Mouse (Mus musculus) midbrain, embryonic 10.5 days (tissue): ENCODE data around the gene Pcbp1. TPM values are rescaled to one million over a fixed set of nuclear protein-coding genes. Genes with fewer than 3 reads are reported as not detected.
A peak's percentile ranks its signal among the peaks of the same experiment; 100 is the strongest.

Experiments used
- DNase-seq: peaks from one replicate; pipeline ENCODE4 v3.0.0-alpha.2; 2017; ENCODE audit warnings: low spot score
- H3K27ac ChIP-seq: fragments of 300-500 bp; sonication (generic); replicated peaks from 2 replicates; pipeline ENCODE4 v1.5.1; 2016; ENCODE audit warnings: mild to moderate bottlenecking
- H3K27me3 ChIP-seq: fragments of 300-500 bp; sonication (generic); 2 replicates; pipeline ENCODE4 v1.6.1; 2016; ENCODE audit warnings: low read depth, mild to moderate bottlenecking; ENCODE audit not compliant: poor library complexity, severe bottlenecking
- H3K36me3 ChIP-seq: fragments of 300-500 bp; sonication (generic); 2 replicates; pipeline ENCODE4 v1.6.1; 2016; ENCODE audit warnings: mild to moderate bottlenecking, moderate library complexity
- H3K4me1 ChIP-seq: fragments of 300-500 bp; sonication (generic); 2 replicates; pipeline ENCODE4 v1.6.1; 2016
- H3K4me3 ChIP-seq: fragments of 300-500 bp; sonication (generic); 2 replicates; pipeline ENCODE4 v1.5.1; 2016; ENCODE audit warnings: mild to moderate bottlenecking, moderate library complexity
- H3K9me3 ChIP-seq: fragments of 300-500 bp; sonication (generic); replicated peaks from 2 replicates; pipeline ENCODE4 v1.6.1; 2016; ENCODE audit warnings: mild to moderate bottlenecking
- WGBS: fragments of 180-500 bp; shearing (Covaris S2); methylation state at CpG from one replicate; pipeline ENCODE4 v1.1.7; 2016; 5-methylcytosine and 5-hydroxymethylcytosine counted together
- microRNA-seq: library from miRNA; unstranded; fragments of <30 nt; microRNA quantifications from one replicate; pipeline ENCODE4, GENCODE M21; 2017
- polyA plus RNA-seq: library from polyadenylated mRNA; unstranded; fragments of >200 nt; fragmentation: Nextera tagmentation; extraction: Ambion mirVana; gene quantifications from 2 replicates; pipeline ENCODE4 v1.2.1, GENCODE M21; 2016

Gene Pcbp1
- polyA plus RNA-seq, 1 experiment from 2014 or later, result 321 TPM

DNA sequence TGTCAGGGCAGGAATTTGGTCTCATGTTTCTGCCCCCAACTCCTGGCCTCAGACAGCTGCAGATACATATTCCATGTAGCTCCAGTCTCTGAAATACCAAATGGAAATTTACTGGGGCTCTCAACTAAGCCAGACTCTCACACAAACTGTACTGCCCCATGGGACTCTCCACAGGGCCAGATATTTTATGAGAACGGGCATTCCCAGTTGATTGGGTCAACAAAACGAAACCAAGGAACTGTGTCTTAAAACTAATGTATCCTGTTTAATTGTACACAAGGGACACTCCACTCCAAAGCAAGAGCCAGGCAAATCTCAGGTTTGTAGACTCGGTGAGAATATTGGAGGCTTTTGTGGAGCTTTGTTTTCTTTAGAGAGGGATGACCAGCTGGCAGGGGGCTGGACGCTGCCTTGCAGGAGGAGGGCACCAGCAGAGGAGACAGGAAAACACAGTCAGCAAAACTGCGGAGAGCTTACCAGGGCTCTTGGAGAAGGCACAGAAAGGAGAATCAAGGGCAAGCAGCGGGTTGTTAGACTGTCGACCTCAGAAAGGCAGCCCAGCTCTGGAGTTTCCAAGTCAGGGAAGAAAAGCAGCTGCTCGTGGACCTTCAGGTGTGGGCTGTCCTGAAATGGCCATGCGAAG is 45.8 kb downstream of the Pcbp1 start:
- DNase-seq, result peak; percentile 22
- whole genome bisulfite sequencing, result 47% methylated on average over 9 of the region's 9 CpGs
- H3K36me3 ChIP-seq, result no peaks in the 10 kb centered on the region
- no peak overlapping the region for H3K4me3 ChIP-seq
- H3K27me3 ChIP-seq, result no peaks in the 10 kb centered on the region
- peaks cover 9% of the 10 kb centered on the region for H3K4me1 ChIP-seq
- H3K27ac ChIP-seq, result peak overlapping the region; percentile 33; the same call in 1 of the 2 replicates
- H3K9me3 ChIP-seq, result no peaks in the 10 kb centered on the region

DNA sequence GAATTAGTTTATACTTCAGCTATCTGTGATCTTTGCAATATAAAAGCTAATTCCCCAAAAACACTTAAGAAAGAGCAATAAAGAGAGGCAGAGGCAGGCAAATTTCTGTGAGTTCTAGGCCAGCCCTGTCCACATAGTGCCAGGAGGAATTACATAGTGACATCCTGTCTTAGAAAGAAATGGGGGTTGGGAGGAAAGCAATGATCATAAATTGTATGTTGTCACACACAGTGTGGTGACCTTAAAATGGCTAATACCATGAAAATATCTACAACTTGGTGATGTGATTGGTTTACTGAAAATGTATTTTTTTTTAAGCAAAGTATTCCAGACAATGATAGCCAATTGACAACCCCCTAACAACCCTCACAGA is 46.3 kb downstream of the Pcbp1 start:
- H3K27ac ChIP-seq, result no peak overlapping the region
- no peaks in the 10 kb centered on the region for H3K9me3 ChIP-seq
- H3K27me3 ChIP-seq, result no peaks in the 10 kb centered on the region
- peaks cover 9% of the 10 kb centered on the region for H3K4me1 ChIP-seq
- no peak overlapping the region for H3K4me3 ChIP-seq
- H3K36me3 ChIP-seq, result no peaks in the 10 kb centered on the region
- no peak for DNase-seq

DNA sequence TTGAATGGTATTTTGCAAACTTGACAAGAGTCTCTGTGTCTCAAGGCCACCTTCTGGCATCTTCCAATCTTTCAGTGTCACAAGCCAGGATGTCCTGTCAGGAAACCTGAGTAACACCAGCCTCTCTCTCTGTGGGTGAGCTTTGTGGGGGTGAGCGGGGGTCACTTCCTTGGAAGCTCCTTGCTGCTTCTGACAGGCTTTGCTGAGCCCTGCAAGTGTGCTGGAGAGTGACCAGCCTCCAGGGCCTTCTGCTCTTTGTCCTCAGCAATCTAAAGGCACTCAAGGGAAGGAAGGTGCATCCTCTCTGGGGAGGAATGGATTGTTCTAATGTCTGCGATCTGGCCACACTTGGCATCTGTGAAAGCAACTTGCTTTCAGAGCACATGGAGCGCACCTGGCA is 46.8 kb downstream of the Pcbp1 start:
- H3K36me3 ChIP-seq, result no peaks in the 10 kb centered on the region
- H3K4me1 ChIP-seq, result peaks cover 9% of the 10 kb centered on the region
- WGBS, result 69% methylated on average over 3 of the region's 3 CpGs
- H3K9me3 ChIP-seq, result no peaks in the 10 kb centered on the region
- no peaks in the 10 kb centered on the region for H3K27me3 ChIP-seq
- H3K4me3 ChIP-seq, result no peak overlapping the region
- DNase-seq, result no peak
- no peak overlapping the region for H3K27ac ChIP-seq

DNA sequence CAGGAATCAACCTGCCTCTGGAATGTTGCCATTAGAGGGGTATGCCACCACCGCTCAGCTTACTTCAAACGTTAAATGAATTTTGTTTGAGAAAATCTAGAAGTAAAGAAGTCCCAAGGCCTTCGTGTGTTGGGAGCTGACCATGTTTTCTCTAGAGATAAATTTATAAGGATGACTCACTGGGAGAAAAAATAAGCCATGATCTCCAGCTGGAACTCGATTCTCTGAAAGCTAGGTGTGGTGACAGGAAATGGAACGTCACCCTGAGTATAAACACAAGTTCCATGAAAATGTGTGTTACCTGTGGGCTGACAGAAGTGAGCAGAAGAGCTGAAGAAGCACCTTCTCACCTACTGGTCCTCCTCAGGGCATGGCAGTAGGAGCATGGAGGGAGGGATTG is 49.2 kb downstream of the Pcbp1 start:
- DNase-seq, result no peak
- no peaks in the 10 kb centered on the region for H3K9me3 ChIP-seq
- H3K4me3 ChIP-seq, result no peak overlapping the region
- no peaks in the 10 kb centered on the region for H3K36me3 ChIP-seq
- no peaks in the 10 kb centered on the region for H3K27me3 ChIP-seq
- peaks cover 23% of the 10 kb centered on the region for H3K4me1 ChIP-seq
- 87% methylated on average over 5 of the region's 5 CpGs for whole genome bisulfite sequencing
- no peak overlapping the region for H3K27ac ChIP-seq

DNA sequence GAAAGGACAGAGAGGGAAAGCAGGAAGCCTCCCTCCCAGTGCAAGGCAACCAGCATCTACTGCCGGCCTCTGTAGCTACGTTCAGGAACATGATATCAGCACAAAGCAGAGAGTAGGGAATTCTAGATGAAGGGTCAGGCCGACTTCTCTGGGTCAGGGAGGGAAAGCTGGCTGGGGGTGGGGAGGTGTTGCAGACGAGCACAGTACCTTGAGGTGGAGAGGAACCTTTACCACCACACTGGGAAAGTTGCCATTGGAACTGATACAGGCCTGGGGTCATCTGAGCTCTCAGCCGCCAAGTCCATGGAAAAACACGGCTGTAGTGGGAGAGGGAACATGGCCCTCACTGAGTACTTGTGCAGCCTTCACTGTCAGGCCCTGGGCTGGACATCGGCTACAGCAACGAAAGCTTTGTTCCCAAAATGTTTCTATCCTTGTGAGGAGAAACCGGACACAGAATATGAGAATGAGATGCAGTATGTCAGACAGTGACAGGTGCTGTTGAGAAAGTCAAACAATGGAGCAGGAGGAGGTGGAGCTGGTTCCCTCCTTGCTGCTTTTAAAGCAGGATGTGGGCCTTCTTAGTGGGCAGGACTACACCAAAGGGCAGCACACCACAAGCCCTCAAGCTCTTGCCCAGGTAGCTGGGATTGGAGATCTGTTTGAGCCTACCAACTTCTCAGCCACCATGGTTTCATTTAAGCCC is 50.5 kb downstream of the Pcbp1 start:
- no peak for DNase-seq
- 84% methylated on average over 9 of the region's 9 CpGs for WGBS
- no peaks in the 10 kb centered on the region for H3K9me3 ChIP-seq
- H3K27ac ChIP-seq, result no peak overlapping the region
- H3K4me1 ChIP-seq, result peaks cover 28% of the 10 kb centered on the region
- no peaks in the 10 kb centered on the region for H3K27me3 ChIP-seq
- H3K36me3 ChIP-seq, result peaks cover 2% of the 10 kb centered on the region; the same call in 1 of the 2 replicates
- no peak overlapping the region for H3K4me3 ChIP-seq

DNA sequence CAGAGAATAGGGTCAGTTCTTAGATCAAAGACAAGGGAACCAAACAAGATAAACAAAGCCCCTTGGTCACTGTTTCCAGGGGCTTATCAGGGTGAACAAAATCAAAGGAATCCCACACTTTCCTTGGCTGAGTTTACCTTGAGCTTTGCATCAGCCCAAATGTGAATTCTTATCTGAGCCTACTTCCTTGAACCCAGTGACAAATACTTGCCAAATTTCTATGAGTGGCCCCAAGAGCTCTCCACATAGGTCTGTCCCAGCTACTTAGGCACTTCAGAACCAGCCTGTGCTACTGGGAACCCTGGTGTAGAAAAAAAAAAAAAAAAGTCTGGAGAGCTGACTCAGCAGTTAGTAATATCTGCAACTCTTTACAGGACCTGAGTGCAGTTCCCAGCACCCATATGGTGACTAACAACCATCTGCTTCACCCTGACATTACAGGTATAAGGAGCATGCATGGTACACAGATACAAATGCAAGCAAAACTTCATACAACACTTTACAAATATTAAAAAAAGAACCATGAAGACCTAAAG is 51.4 kb downstream of the Pcbp1 start:
- Histone ChIP-seq H3K9me3 (no peaks in the 10 kb centered on the region), H3K4me3 (no peak overlapping the region), H3K27me3 (no peaks in the 10 kb centered on the region), H3K4me1 (peaks cover 24% of the 10 kb centered on the region), H3K27ac (no peak overlapping the region), H3K36me3 (peaks cover 11% of the 10 kb centered on the region)
- DNase-seq, result no peak

Small RNA genes within 50 kb of the gene (microRNA-seq; reads per million reads assigned to microRNA genes)
- not detected for gene Gm22184

Other genes with a start within 250 kb of the Pcbp1 start
- gene Fam136a, start 160.7 kb downstream of the Pcbp1 start, polyA plus RNA-seq, result 169 and 196 TPM in 2 replicates
- gene Snrpg, start 155.0 kb downstream of the Pcbp1 start, polyA plus RNA-seq, result 799 and 889 TPM in 2 replicates
- gene Pcyox1, start 129.2 kb downstream of the Pcbp1 start, polyA plus RNA-seq, result 87.9 and 110 TPM in 2 replicates
- 221 and 253 TPM in 2 replicates for gene Tia1, start 122.1 kb downstream of the Pcbp1 start, polyA plus RNA-seq
- gene Gm44790, start 99.7 kb downstream of the Pcbp1 start, polyA plus RNA-seq, result 0.63 and 0.89 TPM in 2 replicates
- 22.8 and 24.8 TPM in 2 replicates for gene C87436, start 87.9 kb downstream of the Pcbp1 start, polyA plus RNA-seq
- gene Asprv1, start 101.8 kb upstream of the Pcbp1 start, polyA plus RNA-seq, result 0.25 and 0.53 TPM in 2 replicates
- gene Mxd1, start 142.8 kb upstream of the Pcbp1 start, polyA plus RNA-seq, result 9.1 and 15.3 TPM in 2 replicates
- gene Snrnp27, start 158.2 kb upstream of the Pcbp1 start, polyA plus RNA-seq, result 128 and 133 TPM in 2 replicates
- 33.9 and 34.0 TPM in 2 replicates for gene Gmcl1, start 207.1 kb upstream of the Pcbp1 start, polyA plus RNA-seq